Mouse (Mus musculus) adrenal gland, adult 2 months (tissue): ENCODE results near the gene Hoxa5. TPM values are rescaled to one million over a fixed set of nuclear protein-coding genes. Genes with fewer than 3 reads are reported as not detected.

ENCODE experiments used
- DNase-seq: peaks from one replicate; pipeline ENCODE4 v3.0.0; 2021
- polyA plus RNA-seq: library from polyadenylated mRNA; depleted of rRNA; stranded (reverse); fragments of >200 nt; gene quantifications from 2 replicates; pipeline ENCODE4 v1.2.3, GENCODE M21; 2012
- total RNA-seq, 2 experiments: library from RNA; stranded (reverse); gene quantifications; 2 replicates each; pipeline ENCODE4 v1.2.3; 2021

Hoxa5 gene
- total and polyA plus RNA-seq, 3 experiments: 12.9 to 22.8 (median 13.6) TPM

DNA sequence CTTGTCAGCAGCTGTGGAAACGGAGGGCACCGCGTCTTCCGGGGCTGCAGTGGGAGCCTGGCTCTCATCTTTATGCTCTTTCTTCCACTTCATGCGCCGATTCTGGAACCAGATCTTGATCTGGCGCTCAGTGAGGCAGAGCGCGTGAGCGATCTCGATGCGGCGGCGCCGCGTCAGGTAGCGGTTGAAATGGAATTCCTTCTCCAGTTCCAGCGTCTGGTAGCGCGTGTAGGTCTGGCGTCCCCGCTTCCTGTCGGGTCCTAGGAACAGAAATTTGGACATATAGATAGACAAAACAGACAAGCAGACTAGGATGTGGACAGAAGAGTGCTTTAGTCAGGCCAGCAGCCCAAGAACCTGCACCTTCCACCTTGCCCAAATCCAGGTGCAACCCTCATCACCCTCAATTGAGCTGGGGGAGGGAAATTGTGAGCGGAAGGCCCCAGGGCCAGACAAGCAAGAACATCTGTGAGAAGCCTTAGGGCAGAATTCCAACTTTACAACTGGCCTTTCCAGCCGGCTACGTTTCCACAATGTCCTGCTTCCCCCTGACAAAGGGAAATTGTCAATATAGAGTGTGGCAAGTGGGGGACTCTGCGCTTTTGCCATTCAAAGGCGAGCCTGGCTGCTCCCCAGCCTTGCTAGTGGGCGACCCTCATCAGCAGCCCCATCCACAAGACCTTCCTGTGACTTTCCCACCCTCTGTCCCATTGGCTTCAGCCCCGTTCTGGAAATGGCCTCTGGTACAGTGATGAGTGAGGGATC is 11.6 kb upstream of the Hoxa5 start:
- no peak for DNase-seq

DNA sequence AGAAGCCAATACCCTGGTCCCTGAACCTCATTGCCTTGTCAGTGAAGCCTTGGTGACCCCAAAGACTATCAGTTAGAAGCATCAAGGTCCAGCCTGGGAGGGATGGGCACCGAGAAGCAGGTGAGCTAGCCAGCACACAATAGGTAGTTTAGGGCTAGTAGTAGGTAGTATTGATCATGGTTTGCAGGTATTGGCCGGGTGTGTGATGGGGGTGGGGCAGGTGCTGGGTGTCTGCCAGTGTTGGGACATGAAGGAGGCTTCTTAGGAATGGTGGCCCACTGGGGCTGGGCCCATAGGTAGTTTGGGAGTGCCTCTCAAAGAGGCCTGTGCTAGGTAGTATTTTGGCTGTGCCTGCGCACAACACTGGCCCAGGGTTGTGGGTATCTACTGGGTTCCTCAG is 10.7 kb upstream of the Hoxa5 start:
- no peak for DNase-seq

DNA sequence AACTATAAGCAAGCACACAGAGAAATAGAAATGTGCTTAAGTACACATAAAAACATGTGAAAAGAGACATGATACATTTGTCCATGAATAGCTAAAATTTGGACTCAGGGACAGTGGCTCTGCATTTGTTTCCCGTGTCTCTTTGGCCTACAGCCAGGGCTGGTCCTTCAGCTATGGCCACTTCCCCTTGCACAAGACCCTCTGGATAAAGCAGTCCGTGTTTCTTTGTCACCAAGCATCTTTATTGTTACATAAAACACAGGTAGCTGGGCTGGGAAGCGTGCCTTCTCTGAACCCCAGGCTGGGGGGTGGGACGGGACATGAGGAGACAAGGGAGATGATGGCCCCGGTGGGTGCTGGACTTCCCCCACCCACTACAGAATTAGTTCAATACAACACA is 9.9 kb upstream of the Hoxa5 start:
- DNase-seq: no peak

DNA sequence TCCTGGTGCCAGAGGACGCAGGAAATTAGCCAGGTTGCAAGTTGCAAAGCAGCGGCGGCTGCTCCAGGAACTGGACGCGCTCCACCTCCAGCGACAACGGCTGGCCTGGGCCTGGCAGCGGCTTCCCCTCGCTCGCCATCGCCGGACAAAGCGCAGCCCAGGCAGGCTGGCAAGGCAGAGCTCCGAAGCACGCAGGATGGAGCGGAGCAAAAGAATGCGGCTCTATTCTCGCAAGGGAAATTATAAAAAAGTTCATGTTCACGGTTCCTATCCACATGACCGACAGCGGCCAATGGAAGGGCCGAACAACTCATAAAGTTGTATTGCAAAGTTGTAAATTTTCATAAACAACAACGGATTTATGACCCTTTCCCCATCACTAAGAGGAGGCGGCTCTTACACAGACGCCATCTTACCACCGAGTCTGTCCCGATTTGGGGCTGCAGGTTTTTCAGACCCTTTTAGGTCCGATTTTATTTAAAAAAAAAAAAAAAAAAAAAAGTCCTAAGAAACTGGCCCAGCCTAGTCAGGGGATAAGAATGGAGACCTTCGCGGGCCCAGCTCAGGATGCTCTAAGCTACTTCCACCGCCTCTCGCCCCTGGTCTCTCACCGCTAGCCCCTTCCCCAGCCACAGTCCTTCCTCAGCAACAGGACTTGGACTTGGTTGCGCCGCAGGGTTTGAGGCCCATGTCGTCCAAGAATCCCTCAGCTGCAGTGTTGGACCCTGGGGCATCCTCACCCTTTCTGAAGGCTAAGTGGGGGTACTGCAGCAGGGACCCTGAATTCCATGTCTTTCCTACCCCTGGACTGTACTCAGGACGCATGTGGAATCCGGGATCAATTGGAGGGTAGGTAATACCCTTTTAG is 9.0 kb upstream of the Hoxa5 start, which contains the start of the genes Hoxa3 and Gm28308:
TSS of gene Hoxa3 (minus strand) at position 218 of the 868 bp plus-strand sequence.
TSS of gene Gm28308 (minus strand) at position 221 of the 868 bp plus-strand sequence.
- peak; percentile 85 for DNase-seq

DNA sequence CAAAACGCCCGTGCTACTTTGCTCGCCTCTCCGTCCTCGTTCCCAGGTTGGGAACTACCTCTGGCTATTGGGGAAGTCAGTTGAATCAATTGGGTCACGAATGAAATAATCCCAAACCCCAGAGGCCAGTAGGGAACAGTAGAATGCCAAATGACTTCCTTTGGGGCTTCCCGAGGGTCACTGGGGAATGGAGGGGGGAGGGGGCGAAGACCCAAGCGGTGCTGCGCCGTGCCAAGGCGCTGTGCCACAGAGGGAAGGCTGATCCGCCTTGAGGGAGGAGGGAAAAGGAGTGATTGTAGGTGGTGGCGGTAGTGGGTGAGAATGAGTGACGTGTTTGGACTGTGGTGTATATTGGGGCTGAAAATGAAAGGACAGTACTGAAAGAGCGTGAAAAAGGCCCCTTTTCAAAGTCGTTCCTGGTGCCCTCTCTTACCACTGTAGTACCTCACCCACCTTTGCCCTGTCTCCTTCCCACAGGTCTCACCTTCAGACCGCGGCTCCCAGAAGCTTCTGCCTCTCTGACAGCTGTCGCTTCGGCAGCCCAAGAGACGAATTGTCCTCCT is 8.2 kb upstream of the Hoxa5 start:
- peak; percentile 79 for DNase-seq

DNA sequence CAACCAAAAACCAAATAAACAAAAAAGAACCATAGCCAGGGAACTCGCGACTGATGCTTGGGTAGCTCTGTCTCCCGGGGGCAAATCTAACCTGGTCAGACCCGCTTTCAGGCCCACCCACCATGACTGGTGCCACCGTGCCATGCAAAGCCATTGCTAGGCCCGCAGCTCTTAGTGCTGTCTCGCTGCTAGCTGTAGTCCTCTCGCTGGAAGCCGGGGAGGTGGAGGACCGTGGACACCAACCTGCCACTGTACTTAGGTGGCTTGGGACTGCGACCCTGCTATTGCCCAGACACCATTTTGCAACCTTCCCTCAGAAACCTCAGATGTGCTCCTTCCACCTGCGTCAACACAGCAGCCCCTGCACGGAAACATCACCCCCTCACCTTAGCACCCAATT is 7.6 kb upstream of the Hoxa5 start:
- peak; percentile 56 for DNase-seq

DNA sequence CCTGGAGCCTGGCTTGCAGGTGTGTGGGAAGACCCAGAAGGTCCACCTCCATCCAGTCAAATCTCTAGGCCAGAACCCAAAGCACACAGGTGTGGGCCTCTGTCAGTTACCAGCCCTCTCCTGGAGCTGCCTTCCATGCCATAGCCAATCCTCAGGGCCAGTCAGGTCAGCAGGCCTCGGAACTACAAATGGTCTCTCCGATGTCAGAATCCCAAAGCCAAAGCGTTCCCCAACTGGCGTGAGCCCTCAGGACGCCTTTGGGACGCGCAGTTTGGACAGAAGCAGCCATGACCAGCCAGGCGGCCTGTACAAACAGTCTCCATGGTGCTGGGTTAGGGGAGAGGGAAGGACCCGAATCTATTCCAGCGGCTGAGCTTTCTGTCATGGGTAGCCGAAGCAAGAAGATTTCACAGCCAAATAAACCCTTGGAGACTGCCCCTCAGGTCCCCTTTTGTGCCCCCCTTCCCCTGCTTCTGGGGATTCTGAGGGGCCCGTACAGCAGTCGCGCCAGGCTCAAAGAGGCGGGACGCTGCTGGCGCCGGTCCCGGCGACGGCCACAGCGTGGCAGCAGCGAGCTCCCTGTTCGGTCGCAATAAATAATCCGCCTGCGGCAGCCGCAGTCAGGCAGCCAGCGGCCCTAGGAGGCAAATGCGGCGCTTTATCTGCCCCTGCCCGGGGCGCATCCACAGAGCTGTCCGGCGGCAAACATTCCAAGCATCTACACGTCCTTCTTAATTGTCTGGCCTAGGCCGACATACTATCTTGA is 7.0 kb upstream of the Hoxa5 start:
- DNase-seq: peak; percentile 90

DNA sequence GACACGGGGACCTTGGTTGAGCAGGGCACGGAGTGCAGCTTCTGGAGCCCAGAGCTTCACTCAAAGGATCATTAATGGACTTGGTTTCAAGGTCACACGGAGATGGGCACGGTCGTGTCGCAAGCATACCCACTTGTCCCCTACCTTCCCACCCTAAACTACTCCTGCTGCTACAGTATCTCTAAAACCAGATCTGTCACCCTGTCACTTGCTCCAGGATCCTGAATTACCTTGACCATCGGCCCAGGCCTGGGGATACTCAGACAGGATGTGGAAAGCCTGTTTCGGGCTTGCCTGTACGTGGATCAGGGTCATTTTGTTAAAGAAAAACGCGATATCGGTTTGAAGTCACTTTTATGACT is 5.3 kb upstream of the Hoxa5 start:
- DNase-seq: no peak

DNA sequence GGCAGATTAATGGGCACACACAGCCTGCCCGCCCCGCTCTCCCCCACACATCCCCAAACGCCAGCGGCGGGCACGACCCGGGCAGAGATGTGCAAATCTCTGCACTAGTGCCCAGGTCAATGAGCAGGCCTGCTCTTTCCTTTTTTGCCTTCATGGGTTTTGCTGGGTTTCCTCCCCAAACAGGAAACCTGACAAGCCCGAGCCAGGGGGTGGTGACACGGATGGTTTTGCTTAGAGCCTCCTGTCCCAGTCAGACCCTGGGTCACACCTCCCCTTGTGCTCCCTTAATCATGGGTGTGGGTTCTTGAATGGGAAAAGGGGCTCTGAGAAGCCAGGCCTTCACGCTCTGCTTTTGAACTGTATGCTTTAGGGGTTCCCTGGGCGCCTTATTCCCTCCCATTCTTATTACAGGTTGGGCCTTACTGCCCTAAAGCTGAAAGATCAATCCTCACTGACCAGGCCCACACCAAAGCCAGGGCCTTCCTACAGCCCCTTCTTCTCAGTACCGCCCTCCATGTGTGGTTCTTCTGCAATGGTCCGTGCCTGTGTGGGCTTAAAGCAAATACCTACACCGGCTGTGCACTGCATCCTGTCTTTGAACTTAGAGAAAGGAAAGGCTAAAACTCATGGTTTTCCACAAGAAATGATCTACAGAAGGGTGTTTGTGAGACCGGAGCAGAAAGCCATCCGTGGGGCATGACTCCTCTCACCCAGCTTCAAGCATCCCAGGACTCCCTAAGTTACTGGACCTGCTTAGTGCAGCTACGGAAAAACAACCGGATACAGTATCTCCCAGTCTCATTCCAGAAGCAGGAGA is 4.7 kb upstream of the Hoxa5 start:
- peak; percentile 61 for DNase-seq

DNA sequence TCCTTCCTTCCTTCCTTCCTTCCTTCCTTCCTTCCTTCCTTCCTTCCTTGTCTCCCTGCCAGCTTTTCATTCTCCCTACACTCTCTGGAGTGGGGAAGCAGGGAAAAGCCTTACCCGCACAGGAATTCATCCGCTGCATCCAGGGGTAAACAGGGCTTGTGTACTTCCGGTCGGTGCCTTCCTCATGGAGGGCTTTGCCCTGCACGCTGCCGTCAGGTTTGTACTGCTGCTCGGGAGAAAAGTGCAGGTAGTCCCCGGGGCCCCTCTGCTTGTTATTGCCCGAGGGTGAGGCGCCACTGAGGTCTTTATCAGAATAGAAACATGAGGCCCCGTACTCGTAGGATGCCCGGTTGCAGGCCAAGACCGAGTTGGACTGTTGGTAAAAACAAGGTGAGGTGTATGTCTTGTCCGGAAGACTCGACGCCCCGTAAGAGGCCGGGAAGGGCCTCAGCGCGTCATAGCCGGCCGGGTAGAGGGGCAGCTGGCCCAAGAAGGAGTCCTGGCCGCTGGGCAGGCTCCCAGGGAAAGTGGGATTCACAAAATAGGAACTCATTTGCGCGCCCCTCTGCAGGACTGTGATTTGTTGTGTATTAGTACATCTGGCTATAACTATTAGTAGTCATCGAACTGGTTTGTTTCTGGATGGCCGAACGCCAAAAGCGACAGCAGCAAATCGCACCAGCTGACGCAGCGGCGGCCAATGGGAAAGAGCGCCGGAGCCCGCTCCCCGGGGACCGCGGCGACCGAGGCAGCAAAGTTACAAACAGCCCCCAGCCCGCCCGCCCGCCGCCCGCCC is 3.9 kb upstream of the Hoxa5 start, which contains the start of gene Hoxa6:
TSS of gene Hoxa6 (minus strand) at position 651 of the 796 bp plus-strand sequence.
- peak; percentile 85 for DNase-seq

DNA sequence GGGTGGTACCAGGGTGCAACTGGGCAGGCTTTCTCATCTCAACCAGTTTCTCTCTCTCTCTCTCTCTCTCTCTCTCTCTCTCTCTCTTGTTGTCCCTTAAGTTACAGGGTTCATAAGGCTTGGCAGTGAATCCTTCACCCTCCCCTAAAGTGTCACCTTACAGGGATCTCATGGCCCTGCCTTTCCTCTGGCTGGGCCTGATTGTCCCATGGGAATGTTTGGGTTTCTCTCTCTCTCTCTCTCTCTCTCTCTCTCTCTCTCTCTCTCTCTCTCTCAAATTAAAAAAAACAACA is 3.2 kb upstream of the Hoxa5 start:
- DNase-seq: no peak

DNA sequence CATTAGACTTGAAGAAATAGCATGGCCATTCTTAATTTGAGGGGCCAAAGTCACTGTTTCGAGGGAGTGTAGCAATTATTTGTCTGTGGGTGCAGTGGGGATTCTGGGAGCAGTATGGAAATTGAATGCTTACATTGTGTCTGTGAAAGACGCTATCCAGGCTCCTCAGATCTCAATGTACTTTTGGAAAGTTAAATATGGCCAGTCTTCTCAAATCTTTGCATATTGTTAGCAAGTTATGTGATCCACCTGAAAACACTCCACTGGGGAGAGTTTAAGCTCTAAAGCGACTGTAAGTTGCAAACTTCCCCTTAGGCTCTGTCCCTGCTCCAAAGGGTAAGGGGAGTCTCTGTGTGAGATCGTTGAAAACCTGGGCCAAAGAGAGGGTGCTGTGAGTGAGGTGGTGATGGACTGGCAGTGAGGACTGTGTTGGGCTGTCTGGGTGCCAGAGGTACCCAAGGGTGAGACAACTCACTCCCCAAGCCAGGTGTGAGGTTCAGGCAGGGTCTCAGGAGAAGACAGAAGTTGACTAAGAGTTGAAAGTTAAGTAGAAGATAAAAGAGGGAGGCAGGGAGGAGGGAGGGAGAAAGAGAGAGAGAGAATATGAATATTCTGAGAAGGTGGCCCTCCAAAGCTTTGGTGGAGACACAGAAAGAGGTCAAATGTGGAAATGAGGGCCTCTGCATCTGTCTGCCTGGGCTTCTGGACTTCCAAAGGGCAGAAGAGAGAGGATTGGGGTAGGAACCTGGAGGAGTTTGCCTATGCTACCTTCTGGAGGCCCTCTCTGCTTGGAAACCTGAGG is 2.7 kb upstream of the Hoxa5 start:
- DNase-seq: no peak

DNA sequence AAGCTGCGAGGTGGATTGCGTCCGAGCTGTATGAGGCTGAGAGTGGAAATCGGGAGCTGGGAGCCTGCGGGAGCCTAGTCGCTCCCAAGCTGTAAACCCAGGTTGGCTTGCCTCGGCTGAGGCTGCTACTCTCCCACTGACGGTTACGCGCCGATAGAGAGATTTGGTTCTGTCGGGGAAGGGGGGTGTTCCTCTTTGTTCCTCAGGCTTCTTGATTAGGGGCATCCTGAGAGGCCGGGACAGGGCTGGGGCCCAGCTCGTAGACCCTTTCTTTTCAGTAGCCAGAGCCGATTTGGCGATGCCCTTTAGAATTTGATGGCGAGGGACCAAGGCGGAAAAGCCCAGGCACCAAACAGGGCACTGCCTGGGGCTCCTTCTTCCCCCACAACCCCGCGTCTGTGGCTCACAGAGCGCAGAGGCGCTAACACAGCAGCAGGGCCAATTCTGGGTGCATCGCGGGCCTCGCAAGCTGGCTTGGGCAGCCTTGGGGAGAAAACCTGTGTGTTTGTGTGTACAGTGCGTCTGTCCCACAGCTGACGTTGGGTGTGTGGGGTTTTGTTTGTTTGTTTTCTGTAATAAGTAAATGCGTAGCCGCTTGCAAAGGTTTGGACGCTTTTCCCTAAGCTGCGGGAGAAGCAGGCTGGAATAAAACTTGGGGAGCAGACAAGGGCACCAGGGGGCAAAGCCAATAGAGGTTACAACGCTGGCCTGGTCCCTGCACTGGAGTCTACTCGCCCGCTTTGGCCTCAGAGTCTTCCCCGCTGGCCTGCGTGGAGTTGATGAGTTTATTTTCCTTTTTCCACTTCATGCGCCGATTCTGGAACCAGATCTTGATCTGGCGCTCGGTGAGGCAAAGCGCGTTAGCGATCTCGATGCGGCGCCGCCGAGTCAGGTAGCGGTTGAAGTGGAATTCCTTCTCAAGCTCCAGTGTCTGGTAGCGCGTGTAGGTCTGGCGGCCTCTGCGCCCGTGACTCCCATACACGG is 1.5 kb upstream of the Hoxa5 start:
- DNase-seq: no peak

DNA sequence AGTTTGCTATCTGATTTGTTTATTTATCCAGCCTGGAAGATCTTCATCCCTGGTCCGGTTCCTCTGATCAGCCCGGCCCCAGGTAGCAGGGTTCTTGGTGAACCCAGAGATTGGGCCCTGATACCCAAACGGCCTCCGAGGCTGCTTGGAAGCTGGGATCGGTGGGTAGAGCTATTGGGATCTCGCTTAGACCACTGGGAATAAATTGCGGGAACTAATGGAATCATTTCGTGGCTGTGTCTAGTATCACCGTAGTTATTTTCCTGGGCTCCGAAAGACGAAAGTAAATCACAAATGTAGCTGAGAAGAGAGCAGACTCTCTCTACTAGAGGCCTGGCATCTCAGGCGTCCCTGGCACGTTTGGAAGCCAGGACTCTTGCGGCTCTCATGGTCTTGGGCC is 834 bp upstream of the Hoxa5 start:
- no peak for DNase-seq

DNA sequence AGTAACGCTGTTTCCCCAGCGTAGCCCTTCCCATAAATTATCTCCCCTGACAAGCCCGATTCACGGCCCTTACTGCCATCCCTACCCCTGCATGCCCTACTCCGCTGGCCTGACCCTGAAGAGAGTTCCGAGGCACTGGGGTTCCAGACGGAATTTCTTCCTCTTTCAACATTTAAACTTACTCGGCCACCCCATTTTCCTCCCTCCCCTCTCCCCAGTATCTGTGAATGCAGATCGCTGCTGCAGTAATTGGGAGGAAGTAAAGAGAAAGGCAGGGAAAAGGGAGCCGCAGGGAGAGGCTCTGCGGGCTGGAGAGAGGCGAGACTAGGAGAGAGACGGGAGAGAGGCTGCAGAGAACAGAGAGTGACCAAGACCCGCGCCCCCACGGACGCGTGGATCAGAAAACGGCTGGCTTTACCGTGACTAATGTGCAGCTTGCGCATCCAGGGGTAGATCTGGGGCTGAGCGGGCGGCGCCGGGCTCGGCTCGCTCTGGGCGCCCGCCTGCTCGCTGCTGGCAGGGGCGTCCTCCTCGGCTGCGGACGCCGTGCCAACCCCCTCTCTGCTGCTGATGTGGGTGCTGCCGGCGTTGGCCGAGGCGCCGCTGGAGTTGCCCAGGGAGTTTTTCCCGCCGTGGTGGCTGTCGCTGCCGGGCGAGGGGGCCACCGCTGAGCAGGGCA is 877 bp downstream of the Hoxa5 start:
- peak; percentile 76 for DNase-seq

DNA sequence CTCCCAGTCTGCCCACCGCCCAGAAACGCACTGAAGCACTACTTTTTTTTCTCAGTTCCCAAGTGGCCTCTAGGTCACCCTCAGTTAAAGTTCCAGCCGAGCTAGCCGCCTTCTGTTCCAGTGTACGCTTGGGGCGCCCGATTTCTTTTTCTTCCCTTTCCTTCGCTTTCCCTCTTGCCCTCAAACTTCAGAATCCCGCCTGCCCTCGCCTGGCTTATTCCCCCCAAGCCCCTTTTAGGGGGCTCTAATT is 1.3 kb downstream of the Hoxa5 start:
- DNase-seq: peak; percentile 73

DNA sequence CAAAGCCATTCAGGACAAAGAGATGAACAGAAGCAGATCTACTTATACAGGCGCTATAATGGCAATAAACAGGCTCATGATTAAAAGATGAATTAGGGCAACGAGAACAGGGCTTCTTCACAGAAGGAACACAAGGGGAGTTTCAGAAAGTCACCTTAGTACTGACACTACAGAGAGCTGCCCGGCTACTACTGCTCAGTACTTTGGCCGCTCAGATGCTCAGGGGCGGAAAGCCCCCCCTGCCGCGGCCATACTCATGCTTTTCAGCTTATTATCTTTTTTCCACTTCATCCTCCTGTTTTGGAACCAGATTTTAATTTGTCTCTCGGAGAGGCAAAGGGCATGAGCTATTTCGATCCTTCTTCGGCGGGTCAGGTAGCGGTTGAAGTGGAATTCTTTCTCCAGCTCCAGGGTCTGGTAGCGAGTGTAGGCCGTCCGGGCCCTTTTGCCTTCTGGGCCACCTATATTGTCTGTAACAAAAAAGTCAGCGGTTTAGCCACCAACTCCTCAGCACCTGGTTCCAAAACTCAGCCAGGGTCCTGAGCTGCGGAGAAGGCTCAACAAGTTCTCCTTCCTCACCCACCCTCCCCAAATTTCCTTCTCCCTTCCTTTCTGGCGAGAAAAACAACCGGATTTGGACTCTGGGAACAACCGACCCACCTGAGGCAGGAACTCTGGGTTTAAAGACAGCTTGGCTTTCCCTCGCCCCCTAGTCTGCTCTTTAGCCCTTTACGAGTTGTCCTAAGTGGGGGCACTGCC is 1.8 kb downstream of the Hoxa5 start:
- no peak for DNase-seq
